8 mouse cellular contexts compared by ENCODE assay signal in genomic region chr4:43630030-43630581, GRCm38 (mm10). TPM values are rescaled to one million over a fixed set of nuclear protein-coding genes. Genes with fewer than 3 reads are reported as not detected.
A peak's percentile ranks its signal among the peaks of the same experiment; 100 is the strongest.
DNase-seq lines count a peak whose midpoint lies in the region; ATAC-seq and TF ChIP-seq lines count a peak whose summit lies in the region.

No protein-coding gene starts in this region.

- peak; percentile 34; the same call in 1 of the 2 replicates for ATAC-seq in G1E (ENCODE audit: extremely low read depth, insufficient number of reproducible peaks, low FRiP score, poor library complexity, severe bottlenecking)

- peaks cover 38% of the 10 kb centered on the region for H3K27me3 ChIP-seq in G1E (ENCODE audit: insufficient read depth, low read length)

- H3K36me3 ChIP-seq in G1E (replicated peaks) = no peaks in the 10 kb centered on the region

- peaks cover 13% of the 10 kb centered on the region for H3K9me3 ChIP-seq in G1E (replicated peaks)

- 7% methylated on average over 5 of the region's 5 CpGs for WGBS in lung, adult 2 months
- WGBS in olfactory bulb, adult 2 months = 2% methylated on average over 5 of the region's 5 CpGs

- H3K27ac ChIP-seq in layer of hippocampus, adult 2 months = peak overlapping the region; percentile 95
- no peak overlapping the region for H3K27ac ChIP-seq in olfactory bulb, adult 2 months (ENCODE audit: insufficient read depth, low read depth, low read length)

- peaks cover 26% of the 10 kb centered on the region for H3K4me1 ChIP-seq in G1E (ENCODE audit: insufficient read depth, low read depth, low read length)
- peaks cover 4% of the 10 kb centered on the region; the same call in 1 of the 2 replicates for H3K4me1 ChIP-seq in lung, adult 2 months (ENCODE audit: control insufficient read depth, insufficient read depth, low read length)
- peaks cover 22% of the 10 kb centered on the region for H3K4me1 ChIP-seq in olfactory bulb, adult 2 months (ENCODE audit: control insufficient read depth, insufficient read depth, low read length)

- peak; percentile 39; the same call in 1 of the 2 replicates for TF ChIP-seq CTCF in G1E (IDR thresholded peaks at IDR 0.05; ENCODE audit: low read depth, low read length)
- TF ChIP-seq CTCF in layer of hippocampus, adult 2 months (conservative IDR thresholded peaks at IDR 0.05) = peak; percentile 92
- peak; percentile 69 for TF ChIP-seq CTCF in lung, adult 2 months (IDR thresholded peaks at IDR 0.05; ENCODE audit: insufficient read depth, low read length)
- peak; percentile 51 for TF ChIP-seq CTCF in olfactory bulb, adult 2 months (IDR thresholded peaks at IDR 0.05; ENCODE audit: insufficient read depth, low read depth, low read length)

- no peak for TF ChIP-seq POLR2A in lung, adult 2 months (IDR thresholded peaks at IDR 0.05; ENCODE audit: borderline replicate concordance, extremely low read depth, low read depth, low read length)
- no peak for TF ChIP-seq POLR2A in olfactory bulb, adult 2 months (IDR thresholded peaks at IDR 0.05; ENCODE audit: insufficient read depth, low read depth, low read length)

- peak; percentile 75 for DNase-seq in G1E (ENCODE audit: low spot score)
- DNase-seq in cerebellum, adult 18-20 months = peak; percentile 90 to 91
- peak; percentile 88 for DNase-seq in forelimb bud, embryonic 11.5 days (ENCODE audit: low read depth, low spot score)
- DNase-seq in heart, postnatal 4 days = peak; percentile 88
- peak; percentile 89 for DNase-seq in layer of hippocampus, adult 2 months (ENCODE audit: low spot score in 2 of 2)
- DNase-seq in lung, adult 2 months = peak; percentile 67
- peak; percentile 36 to 73 for DNase-seq in thymus, postnatal 10 days (ENCODE audit: low spot score in 2 of 2)

- H3K4me3 ChIP-seq in G1E (ENCODE audit: low read depth, low read length) = no peak overlapping the region
- H3K4me3 ChIP-seq in layer of hippocampus, adult 2 months = peak overlapping the region; percentile 30; the same call in 1 of the 2 replicates
- no peak overlapping the region for H3K4me3 ChIP-seq in lung, adult 2 months (replicated peaks; ENCODE audit: extremely low read depth, low read depth, low read length)
- no peak overlapping the region for H3K4me3 ChIP-seq in olfactory bulb, adult 2 months (ENCODE audit: insufficient read depth, low read depth, low read length)

RNA-seq across cellular contexts. Expression of gene Npr2, which starts 1.6 kb away (rescaled TPM):
- 6.3 TPM in 1 of 2 replicates, not detected in the other for total RNA-seq in G1E (2014; fragmentation: Nextera tagmentation)
- total RNA-seq in G1E (2017) = 0.23 and 0.44 TPM in 2 replicates
- 0.04 TPM in 2 replicates for polyA plus RNA-seq in G1E (2012)
- 10 to 100 TPM; 35.1 to 35.8 TPM for total RNA-seq in heart, postnatal 4 days (2021)
- 10 to 100 TPM; 57.4 to 59.3 TPM for total RNA-seq in layer of hippocampus, adult 2 months (2021)
- 77.5 and 97.5 TPM in 2 replicates for polyA plus RNA-seq in lung, adult 2 months (2012; rRNA removed)
- polyA plus RNA-seq in olfactory bulb, adult 2 months (2012; ENCODE audit: insufficient read depth, insufficient read length, low replicate concordance, missing spikeins) = not detected in 2 replicates

RNA-seq across cellular contexts. Expression of gene Spag8, which starts 23.3 kb away (rescaled TPM):
- 0.73 TPM in 1 of 2 replicates, not detected in the other for total RNA-seq in G1E (2014; fragmentation: Nextera tagmentation)
- 0.33 and 0.41 TPM in 2 replicates for total RNA-seq in G1E (2017)
- not detected in 2 replicates for polyA plus RNA-seq in G1E (2012)
- total RNA-seq in heart, postnatal 4 days (2021) = under 1 TPM in 1 of 2 experiments, not detected in 1; 0.32 TPM
- total RNA-seq in layer of hippocampus, adult 2 months (2021) = 1 to 10 TPM; 2.0 to 2.5 TPM
- 12.1 and 14.7 TPM in 2 replicates for polyA plus RNA-seq in lung, adult 2 months (2012; rRNA removed)
- polyA plus RNA-seq in olfactory bulb, adult 2 months (2012; ENCODE audit: insufficient read depth, insufficient read length, low replicate concordance, missing spikeins) = not detected in 2 replicates

RNA-seq across cellular contexts. Expression of gene Hint2, which starts 26.2 kb away (rescaled TPM):
- 16.2 and 18.7 TPM in 2 replicates for total RNA-seq in G1E (2014; fragmentation: Nextera tagmentation)
- total RNA-seq in G1E (2017) = 58.3 and 63.1 TPM in 2 replicates
- polyA plus RNA-seq in G1E (2012) = 42.4 and 50.2 TPM in 2 replicates
- total RNA-seq in heart, postnatal 4 days (2021) = 10 to 100 TPM; 92.2 to 98.4 TPM
- 10 to 100 TPM; 31.4 to 32.9 TPM for total RNA-seq in layer of hippocampus, adult 2 months (2021)
- 61.6 and 71.6 TPM in 2 replicates for polyA plus RNA-seq in lung, adult 2 months (2012; rRNA removed)
- not detected in 2 replicates for polyA plus RNA-seq in olfactory bulb, adult 2 months (2012; ENCODE audit: insufficient read depth, insufficient read length, low replicate concordance, missing spikeins)

RNA-seq across cellular contexts. Expression of gene Tmem8b, which starts 38.7 kb away (rescaled TPM):
- total RNA-seq in G1E (2014; fragmentation: Nextera tagmentation) (2.9 and 6.0 TPM in 2 replicates), G1E (2017) (0.76 and 1.1 TPM in 2 replicates)
- 2.9 and 3.6 TPM in 2 replicates for polyA plus RNA-seq in G1E (2012)
- total RNA-seq in heart, postnatal 4 days (2021) = 10 to 100 TPM; 15.4 to 17.9 TPM
- 10 to 100 TPM; 74.8 to 75.5 TPM for total RNA-seq in layer of hippocampus, adult 2 months (2021)
- polyA plus RNA-seq in lung, adult 2 months (2012; rRNA removed) = 13.1 and 17.3 TPM in 2 replicates
- not detected in 2 replicates for polyA plus RNA-seq in olfactory bulb, adult 2 months (2012; ENCODE audit: insufficient read depth, insufficient read length, low replicate concordance, missing spikeins)

RNA-seq across cellular contexts. Expression of gene Fam221b, which starts 38.8 kb away (rescaled TPM):
- total RNA-seq in G1E (2014; fragmentation: Nextera tagmentation) (0.34 TPM in 1 of 2 replicates, not detected in the other), G1E (2017) (0.49 and 0.58 TPM in 2 replicates)
- 0.05 and 0.10 TPM in 2 replicates for polyA plus RNA-seq in G1E (2012)
- under 1 TPM in 1 of 2 experiments, not detected in 1; 0.23 TPM for total RNA-seq in heart, postnatal 4 days (2021)
- 1 to 10 TPM; 1.4 to 1.5 TPM for total RNA-seq in layer of hippocampus, adult 2 months (2021)
- 0.04 and 0.15 TPM in 2 replicates for polyA plus RNA-seq in lung, adult 2 months (2012; rRNA removed)
- not detected in 2 replicates for polyA plus RNA-seq in olfactory bulb, adult 2 months (2012; ENCODE audit: insufficient read depth, insufficient read length, low replicate concordance, missing spikeins)

Comparison
In these comparisons a context has a peak if more than half of its experiments do, and no peak if none do; other contexts are left out.
1. CTCF ChIP-seq: peak in every context shown above with its lines; median percentile 92 in layer of hippocampus, adult 2 months; 69 in lung, adult 2 months; 51 in olfactory bulb, adult 2 months; 39 in G1E.
2. RNA of gene Npr2, which starts 1.6 kb away (total RNA-seq): 57.4 to 59.3 TPM in layer of hippocampus, adult 2 months and 35.1 to 35.8 TPM in heart, postnatal 4 days; 0.23 to 6.3 TPM in G1E; every median in the first group is over 4 times any median in the second.
3. Peak in every context shown above with its lines, with median percentiles within 50 percentile points of each other: DNase-seq.